Mouse (Mus musculus) right cerebral cortex, adult 18-20 months (tissue): ENCODE data around the gene Cfap54.

Source experiments
- DNase-seq: peaks from one replicate; pipeline ENCODE4 v3.0.0; 2022; ENCODE audit warnings: mixed read lengths

Gene Cfap54

GRCm38 (mm10) chr10:93081133-93081779 is at the start of gene Cfap54:
TSS of gene Cfap54 (minus strand) at chr10:93081618.
- peak; percentile 94 for DNase-seq

GRCm38 (mm10) chr10:93130456-93130940 is 49.1 kb upstream of the Cfap54 start:
- no peak for DNase-seq

GRCm38 (mm10) chr10:93129904-93130455 is 48.6 kb upstream of the Cfap54 start:
- no peak for DNase-seq

GRCm38 (mm10) chr10:93129345-93129744 is 47.9 kb upstream of the Cfap54 start:
- peak; percentile 35 for DNase-seq

GRCm38 (mm10) chr10:93128566-93128965 is 47.1 kb upstream of the Cfap54 start:
- no peak for DNase-seq

GRCm38 (mm10) chr10:93126025-93126424 is 44.6 kb upstream of the Cfap54 start:
- DNase-seq = no peak

GRCm38 (mm10) chr10:93123957-93124613 is 42.7 kb upstream of the Cfap54 start:
- peak; percentile 40 for DNase-seq

GRCm38 (mm10) chr10:93123310-93123709 is 41.9 kb upstream of the Cfap54 start:
- DNase-seq = peak; percentile 29

GRCm38 (mm10) chr10:93122399-93123184 is 41.2 kb upstream of the Cfap54 start:
- no peak for DNase-seq

- no peak for DNase-seq
Measured at GRCm38 (mm10) chr10:93121262-93121860, 39.9 kb upstream of the Cfap54 start.

GRCm38 (mm10) chr10:93119809-93120208 is 38.4 kb upstream of the Cfap54 start:
- DNase-seq = peak; percentile 79

- DNase-seq = no peak
Measured at GRCm38 (mm10) chr10:93116636-93117035, 35.2 kb upstream of the Cfap54 start.

- DNase-seq = no peak
Measured at GRCm38 (mm10) chr10:93115743-93116142, 34.3 kb upstream of the Cfap54 start.

GRCm38 (mm10) chr10:93114782-93115181 is 33.4 kb upstream of the Cfap54 start:
- DNase-seq = no peak

GRCm38 (mm10) chr10:93113968-93114367 is 32.5 kb upstream of the Cfap54 start:
- no peak for DNase-seq

GRCm38 (mm10) chr10:93112021-93112420 is 30.6 kb upstream of the Cfap54 start:
- no peak for DNase-seq

GRCm38 (mm10) chr10:93111412-93111811 is 30.0 kb upstream of the Cfap54 start:
- DNase-seq = no peak

- DNase-seq = no peak
Measured at GRCm38 (mm10) chr10:93105358-93105757, 23.9 kb upstream of the Cfap54 start.

- peak; percentile 80 for DNase-seq
Measured at GRCm38 (mm10) chr10:93104357-93104756, 22.9 kb upstream of the Cfap54 start.

GRCm38 (mm10) chr10:93103676-93104075 is 22.3 kb upstream of the Cfap54 start:
- DNase-seq = no peak

- no peak for DNase-seq
Measured at GRCm38 (mm10) chr10:93102321-93102720, 20.9 kb upstream of the Cfap54 start.

GRCm38 (mm10) chr10:93098211-93098805 is 16.9 kb upstream of the Cfap54 start:
- DNase-seq = no peak
